Mouse (Mus musculus) E14TG2a.4 (cell line): ENCODE measurements around the gene Notch4.

Experiments
- CTCF ChIP-seq: conservative IDR thresholded peaks from 2 replicates; pipeline ENCODE4 v1.5.1; 2014; ENCODE audit warnings: low read length
- NANOG ChIP-seq: IDR thresholded peaks from 2 replicates; pipeline ENCODE4 v1.6.1; 2014; ENCODE audit warnings: borderline replicate concordance, low read length, mixed read lengths
- POU5F1 ChIP-seq: IDR thresholded peaks from 2 replicates; pipeline ENCODE4 v1.6.1; 2014; ENCODE audit warnings: low read length, borderline replicate concordance

- TF ChIP-seq CTCF (no peak), POU5F1 (no peak), NANOG (no peak)
Measured at GRCm38 (mm10) chr17:34578070-34578469, 14.0 kb downstream of the Notch4 start.
